Mouse (Mus musculus): ENCODE results near the gene Luzp4. TPM values are rescaled to one million over a fixed set of nuclear protein-coding genes. Genes with fewer than 3 reads are reported as not detected.
"Not testable (repeated sequence)": the region's sequence is repeated elsewhere in the genome, so short reads cannot be mapped to it uniquely, and the experiment has no call there.

Luzp4 gene
- polyA plus RNA-seq (2014; fragmentation: Nextera tagmentation; extraction: Ambion mirVana) = not detected in 2 replicates

- DNase-seq (ENCODE audit: low spot score); ATAC-seq (ENCODE audit: low FRiP score); H3K4me3 ChIP-seq (ENCODE audit: low read depth, low read length); H3K4me2 ChIP-seq (replicated peaks; ENCODE audit: low read depth, low read length); H3K9ac ChIP-seq (ENCODE audit: low read depth, low read length); H3K9me3 ChIP-seq (ENCODE audit: control insufficient read depth, low read length); H3K4me1 ChIP-seq (replicated peaks; ENCODE audit: control insufficient read depth, insufficient read depth, low read length); H3K36me3 ChIP-seq (ENCODE audit: control insufficient read depth, insufficient read depth, low read length); H3K27me3 ChIP-seq (ENCODE audit: control insufficient read depth, insufficient read depth, low read length); H3K27ac ChIP-seq (ENCODE audit: low read depth, low read length): not testable (repeated sequence)
- 57% methylated on average over 2 of the region's 6 CpGs for WGBS
These were observed at the start of gene Luzp4 for GRCm38 (mm10) chrX:148857340-148857739. TSS of gene Luzp4 (plus strand) at chrX:148857640.

GRCm38 (mm10) chrX:148841801-148842200 is 15.6 kb upstream of the Luzp4 start:
- WGBS = 84% methylated on average over 2 of the region's 4 CpGs
- not testable (repeated sequence) for H3K4me2 ChIP-seq (replicated peaks; ENCODE audit: low read depth, low read length); H3K9me3 ChIP-seq (ENCODE audit: control insufficient read depth, low read length); H3K36me3 ChIP-seq (ENCODE audit: control insufficient read depth, insufficient read depth, low read length); H3K9ac ChIP-seq (ENCODE audit: low read depth, low read length); ATAC-seq (ENCODE audit: low FRiP score); H3K4me1 ChIP-seq (replicated peaks; ENCODE audit: control insufficient read depth, insufficient read depth, low read length); H3K4me3 ChIP-seq (ENCODE audit: low read depth, low read length); DNase-seq (ENCODE audit: low spot score); H3K27me3 ChIP-seq (ENCODE audit: control insufficient read depth, insufficient read depth, low read length); H3K27ac ChIP-seq (ENCODE audit: low read depth, low read length)

Other genes starting within 250 kb of the Luzp4 start
- gene Gm8334, start 242.5 kb upstream of the Luzp4 start, polyA plus RNA-seq (2014; fragmentation: Nextera tagmentation; extraction: Ambion mirVana) = not detected in 2 replicates
- not detected in 2 replicates for gene Gm15127, start 194.0 kb upstream of the Luzp4 start, polyA plus RNA-seq (2014; fragmentation: Nextera tagmentation; extraction: Ambion mirVana)
- not detected in 2 replicates for gene Ott, start 216.6 kb downstream of the Luzp4 start, polyA plus RNA-seq (2014; fragmentation: Nextera tagmentation; extraction: Ambion mirVana)